Mouse (Mus musculus): ENCODE data around the gene Rnf115. TPM values are rescaled to one million over a fixed set of nuclear protein-coding genes. Genes with fewer than 3 reads are reported as not detected.
"Not testable (repeated sequence)": the region's sequence is repeated elsewhere in the genome, so short reads cannot be mapped to it uniquely, and the experiment has no call there.

Gene Rnf115
- polyA plus RNA-seq, 2 experiments from 2014 or later = 62.2 to 68.7 TPM

DNA sequence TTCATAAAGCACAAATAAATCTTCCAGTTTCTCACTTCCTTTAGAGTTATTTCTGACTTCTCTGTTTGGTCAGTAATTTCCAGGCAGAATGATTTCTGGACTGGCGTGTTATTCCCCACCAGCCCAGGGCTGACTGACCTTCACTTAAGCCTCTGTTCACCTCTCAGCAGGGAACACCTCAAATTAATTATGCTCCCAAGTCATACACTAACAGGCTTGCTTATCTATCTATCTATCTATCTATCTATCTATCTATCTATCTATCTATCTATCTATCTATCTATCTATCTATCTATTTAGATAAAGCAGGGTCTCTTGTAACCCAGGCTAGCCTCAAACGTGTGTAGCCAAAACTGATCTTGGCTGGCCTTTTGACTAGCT is 18.8 kb upstream of the Rnf115 start:
- no peak for ATAC-seq

DNA sequence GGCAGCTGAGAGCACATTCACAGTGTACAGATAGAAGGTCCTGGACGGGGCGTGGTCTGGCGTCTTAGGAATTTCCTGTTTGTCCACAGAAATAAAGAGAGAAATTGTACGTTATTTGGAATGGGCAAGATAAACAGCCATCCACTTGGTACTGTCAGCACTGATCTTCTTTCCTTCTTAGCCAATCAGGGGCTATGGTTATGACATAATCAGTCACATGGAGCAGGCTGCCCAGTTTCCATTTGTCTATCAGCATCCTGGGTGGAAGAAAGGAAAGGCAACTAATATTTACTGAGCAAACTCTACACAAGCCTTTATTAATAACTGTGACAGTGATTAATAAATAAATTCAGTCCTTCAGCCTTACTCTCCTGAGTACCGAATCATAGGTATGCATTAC is 13.2 kb upstream of the Rnf115 start:
- ATAC-seq = no peak

DNA sequence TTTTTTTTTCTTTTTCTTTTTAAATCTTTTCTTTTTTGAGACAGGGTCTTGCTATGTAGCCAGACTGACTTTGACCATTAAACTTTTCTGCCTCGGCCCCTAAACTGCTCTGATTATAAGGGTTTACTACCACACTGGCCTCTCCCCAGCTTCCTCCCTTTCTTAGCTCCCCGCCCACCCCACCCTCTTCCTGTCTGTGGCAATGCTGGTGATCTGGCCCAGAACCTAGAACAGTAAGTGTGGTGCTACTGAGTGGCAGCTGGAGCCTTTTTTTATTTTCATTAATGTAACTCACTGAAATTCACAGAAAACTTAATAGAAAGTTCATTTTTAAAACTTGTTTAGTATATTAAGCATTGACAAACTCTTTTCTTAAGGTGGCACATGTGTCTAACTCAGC is 11.6 kb upstream of the Rnf115 start:
- peak; percentile 52 for ATAC-seq

DNA sequence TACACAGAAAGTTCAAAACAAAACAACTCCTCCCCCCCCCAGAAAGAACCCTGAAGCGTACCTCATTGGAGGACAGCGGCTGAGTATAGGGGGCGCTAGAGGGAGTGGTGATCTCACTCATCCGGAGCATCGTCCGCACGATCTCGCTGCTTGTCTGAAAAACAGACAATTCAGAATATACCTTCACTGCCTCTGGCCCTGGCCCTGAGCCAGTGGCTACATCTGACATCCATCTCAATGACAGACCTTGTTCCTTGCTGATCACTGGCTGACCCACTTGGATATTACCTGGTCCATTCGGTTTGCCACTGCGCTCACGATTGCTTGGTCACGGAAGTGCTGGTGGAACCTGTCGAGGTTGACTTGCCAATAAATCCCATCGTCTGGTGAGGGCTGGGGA is 8.3 kb upstream of the Rnf115 start:
- no peak for ATAC-seq

DNA sequence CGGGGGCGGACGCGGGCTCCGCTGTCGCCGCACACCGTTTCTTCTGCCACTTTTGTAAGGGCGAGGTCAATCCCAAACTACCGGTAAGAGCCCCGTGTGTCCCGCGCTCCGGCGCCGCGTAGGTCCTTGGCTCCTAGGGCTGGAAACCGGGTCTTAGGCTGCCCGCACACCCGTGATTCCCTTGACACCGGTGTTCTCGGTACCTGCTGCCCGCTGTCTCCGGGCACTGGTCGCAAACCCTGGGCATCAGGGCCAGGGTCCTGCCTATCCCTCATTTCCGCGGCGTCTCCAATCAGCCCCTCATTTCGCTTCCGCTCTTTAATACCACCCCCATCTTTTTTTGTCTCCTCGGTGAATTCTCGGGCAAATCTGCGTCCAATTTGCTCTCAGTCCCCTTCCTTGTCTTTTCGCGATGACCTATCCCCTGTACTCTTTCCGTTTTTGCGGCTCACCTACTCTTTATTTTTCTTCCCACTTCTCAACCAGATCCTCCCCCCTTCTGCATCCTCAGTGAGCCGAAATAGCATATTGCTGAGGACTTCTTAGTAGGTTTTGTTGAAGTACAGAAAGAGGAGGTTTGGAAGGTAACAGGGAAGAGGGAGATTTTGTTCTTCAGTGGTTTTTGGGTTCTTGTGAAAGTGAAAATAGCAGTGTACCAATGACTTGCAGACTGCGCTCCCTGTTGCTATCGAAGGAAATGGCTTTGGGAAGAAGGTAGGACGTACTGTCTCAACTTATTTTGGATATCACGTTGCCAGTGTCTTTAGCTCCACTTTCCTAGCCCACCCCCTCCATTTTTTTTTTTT is 567 bp downstream of the Rnf115 start:
- peak; percentile 41 for ATAC-seq

DNA sequence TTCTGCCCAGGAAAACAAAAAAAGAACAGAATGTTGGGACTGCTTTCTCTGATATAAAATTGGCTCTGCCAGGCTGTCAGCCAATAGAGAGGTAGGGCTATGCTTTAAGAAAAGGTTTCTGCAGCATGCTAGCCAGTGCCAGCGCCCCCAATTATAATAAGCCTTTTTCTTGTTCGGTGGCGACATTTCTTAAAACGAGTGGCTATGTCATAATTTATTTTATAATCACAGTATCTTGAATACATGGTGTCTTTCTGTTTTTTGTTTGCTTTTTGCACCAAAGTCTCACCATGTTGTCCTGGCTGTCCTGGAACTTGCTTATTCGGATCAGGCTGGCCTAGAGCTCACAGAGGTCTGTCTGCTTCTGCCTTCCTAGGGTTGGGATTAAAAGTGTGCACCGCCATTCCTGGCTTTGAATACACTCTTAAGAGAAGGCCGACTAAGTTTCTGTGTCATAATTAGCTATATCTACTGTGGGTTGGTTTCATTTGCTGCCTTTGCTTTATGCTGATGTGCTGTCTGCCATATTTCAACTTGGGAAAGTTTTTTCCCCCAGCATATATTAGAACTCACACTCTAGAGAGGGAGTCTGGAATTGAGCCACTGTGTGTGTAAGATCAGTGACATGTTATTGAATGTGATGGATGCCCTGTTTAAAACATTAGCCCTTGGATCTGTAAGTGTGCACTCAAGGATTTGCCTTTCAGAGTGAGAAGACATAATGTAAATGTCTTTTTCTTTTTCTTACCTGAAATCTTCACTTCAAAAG is 1.4 kb downstream of the Rnf115 start:
- no peak for ATAC-seq

DNA sequence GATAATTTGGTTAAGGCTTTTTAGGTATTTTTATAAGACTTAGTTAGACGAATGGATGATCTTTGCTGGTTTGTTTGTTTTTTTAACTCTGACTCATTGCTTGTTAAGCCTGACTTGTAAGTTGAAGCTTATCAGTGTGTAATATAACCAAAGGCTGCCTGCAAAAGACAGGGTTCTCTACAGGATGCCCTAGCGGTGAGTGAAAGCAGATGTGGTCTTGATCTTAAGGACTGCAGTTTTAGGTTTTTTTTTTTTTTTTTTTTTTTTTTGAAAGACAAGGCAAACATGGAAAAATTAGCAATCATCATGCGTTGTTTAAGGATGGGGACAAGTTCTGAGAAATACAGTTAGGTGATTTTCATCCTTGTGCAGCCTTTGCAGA is 1.9 kb downstream of the Rnf115 start:
- no peak for ATAC-seq

DNA sequence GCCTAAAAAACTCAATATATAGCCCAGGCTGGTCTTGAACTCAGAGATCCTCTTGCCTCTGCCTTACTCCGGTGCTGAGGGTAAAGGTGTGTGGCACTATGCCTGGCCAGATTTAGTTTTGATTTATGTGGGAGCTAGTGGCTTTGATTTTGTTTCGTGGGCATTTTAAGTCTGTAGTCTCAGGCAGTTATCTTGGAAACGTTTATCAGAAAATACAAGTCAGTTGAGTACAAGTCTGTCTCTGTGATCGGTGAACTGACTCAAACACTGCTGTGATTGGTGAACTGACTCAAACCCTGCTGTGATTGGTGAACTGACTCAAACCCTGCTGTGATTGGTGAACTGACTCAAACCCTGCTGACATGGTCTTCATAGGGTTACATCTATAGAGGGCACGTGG is 3.3 kb downstream of the Rnf115 start:
- no peak for ATAC-seq

DNA sequence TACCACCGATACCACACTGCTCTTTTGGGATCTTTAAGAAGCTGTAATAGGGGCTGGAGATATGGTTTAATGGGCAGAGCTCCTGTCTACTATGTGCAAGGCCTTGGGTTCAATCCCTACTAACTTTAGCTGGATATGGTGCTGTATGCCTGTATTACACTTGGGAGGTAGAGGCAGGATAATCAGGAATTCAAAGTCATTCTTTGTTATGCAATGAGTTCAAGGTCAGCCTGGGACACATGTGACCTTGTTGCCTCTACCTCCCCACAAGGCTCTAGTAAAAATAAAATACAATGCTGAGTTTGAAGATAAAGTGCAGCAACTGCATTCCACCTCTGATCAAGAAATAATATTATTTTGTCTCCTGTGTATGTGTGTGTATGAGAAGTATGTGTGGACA is 6.5 kb downstream of the Rnf115 start:
- ATAC-seq = no peak

DNA sequence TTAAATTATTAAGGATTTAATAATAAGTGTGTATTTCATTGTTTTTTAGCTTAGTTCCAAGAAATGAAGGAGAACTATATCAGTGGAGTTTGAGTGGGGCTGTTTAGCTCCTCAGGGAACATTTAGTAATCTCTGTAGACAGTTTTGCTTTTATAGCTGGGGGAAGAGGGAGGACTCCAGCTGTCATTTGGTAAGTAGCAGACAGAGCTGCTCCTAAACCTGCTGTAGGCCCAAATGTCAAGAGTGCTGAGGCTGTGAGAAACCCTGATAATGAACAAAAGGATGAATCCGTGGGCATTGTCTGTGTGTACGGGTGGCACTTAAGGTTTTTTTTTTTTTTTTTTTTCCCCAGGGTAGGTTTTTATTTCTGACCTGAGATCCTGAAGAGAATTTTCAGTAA is 7.7 kb downstream of the Rnf115 start:
- no peak for ATAC-seq

DNA sequence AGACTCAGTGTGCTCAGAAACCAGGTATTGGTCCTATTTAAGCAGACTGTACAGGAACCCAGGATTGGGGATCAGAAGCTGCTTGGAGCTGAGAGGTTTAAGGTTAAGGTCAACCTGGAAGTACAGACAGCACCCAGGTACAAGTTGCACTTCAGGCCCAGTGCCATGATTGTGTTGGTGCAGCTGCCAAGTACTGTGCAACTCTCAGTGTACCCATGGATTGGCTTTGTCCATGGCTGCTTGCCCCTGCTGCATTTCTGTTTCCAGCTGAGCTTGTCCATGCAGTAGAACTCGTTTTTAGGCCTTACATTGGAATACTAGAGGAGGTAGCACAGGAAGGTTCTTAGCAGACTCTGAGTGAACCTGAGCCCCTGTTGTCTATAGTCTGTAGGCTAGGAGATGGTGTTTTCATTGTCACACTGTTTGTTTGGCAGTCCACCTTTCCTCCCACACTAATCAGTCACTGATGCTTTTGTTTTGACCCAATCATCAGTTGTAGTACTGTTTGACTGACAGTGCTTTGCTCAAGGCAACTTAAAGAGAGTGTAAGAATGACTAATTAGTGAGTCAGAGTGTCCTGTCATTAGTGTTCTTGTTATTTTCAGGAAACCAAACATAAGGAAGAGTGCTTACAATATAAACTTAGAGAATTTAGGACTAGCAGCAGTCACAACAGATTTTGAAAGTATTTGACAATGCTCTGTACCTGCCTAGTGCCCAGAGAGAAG is 9.7 kb downstream of the Rnf115 start:
- ATAC-seq = no peak

DNA sequence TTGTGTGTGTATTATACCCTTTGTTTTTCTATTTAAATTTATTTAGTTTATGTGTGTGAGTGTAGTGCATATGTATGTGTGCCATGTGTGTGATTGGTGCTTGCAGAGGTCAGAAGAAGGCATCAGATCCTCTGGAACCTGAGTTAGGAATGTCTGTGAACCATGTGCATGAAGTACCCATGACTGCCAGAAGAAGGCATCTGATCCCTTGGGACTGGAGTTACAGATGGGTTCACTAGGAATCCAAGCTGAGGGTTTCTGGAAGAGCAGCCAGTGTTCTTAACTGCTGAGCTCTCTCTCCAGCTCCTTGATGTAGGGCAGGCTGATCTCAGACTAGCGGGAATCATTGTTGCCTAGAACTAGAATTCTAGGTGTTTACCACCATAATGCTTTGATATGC is 10.5 kb downstream of the Rnf115 start:
- no peak for ATAC-seq

DNA sequence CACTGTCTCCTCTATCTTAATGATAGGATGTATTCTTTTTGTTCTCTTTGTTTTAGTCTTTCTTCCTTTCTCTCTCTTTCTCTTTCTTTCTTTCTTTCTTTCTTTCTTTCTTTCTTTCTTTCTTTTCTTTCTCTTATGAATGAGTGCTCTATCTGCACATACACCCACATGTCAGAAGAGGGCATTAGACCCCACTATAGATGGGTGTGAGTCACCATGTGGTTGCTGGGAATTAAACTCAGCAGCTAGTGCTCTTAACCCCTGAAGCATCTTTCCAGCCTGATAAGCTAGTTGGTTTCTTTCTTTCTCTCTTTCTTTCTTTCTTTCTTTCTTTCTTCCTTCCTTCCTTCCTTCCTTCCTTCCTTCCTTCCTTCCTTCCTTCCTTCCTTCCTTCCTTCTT is 12.8 kb downstream of the Rnf115 start:
- not testable (repeated sequence) for ATAC-seq

DNA sequence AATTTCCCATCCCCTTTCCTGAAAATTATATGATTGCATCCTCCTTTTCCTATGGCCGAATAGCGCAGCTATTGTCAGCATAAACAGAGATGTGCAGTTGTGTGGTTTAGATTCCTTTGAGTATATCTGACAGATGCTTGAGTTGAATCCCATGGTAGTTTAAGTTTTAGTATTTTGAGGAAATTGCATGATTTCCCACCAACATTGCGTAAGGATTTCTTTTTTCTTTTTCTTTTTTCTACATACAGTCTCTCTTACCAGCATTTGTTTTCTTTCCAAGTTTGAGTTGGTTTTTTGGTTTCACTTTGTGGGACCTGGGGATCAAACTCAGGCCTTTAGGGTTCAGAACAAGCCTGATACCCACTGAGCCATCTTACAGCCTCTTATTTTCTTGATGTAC is 16.9 kb downstream of the Rnf115 start:
- no peak for ATAC-seq

DNA sequence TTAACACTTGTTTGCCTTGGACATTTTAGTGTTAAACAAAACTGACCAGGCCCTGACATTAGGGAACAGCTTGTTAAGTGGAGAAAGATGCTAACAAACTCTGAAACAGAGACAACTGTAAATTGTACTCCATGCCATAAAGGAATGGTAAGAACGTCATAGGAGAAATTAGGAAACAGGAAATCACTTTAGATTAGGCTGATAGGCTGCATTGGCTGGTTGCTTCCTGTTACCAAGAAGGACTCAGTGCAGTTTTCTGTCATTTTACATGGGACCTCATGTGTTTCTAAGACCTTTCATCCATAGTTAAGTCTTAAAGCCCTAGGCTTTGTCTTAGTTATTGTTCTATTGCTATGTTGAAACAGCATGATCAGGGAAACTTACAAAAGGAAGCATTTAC is 19.4 kb downstream of the Rnf115 start:
- ATAC-seq = peak; percentile 63

DNA sequence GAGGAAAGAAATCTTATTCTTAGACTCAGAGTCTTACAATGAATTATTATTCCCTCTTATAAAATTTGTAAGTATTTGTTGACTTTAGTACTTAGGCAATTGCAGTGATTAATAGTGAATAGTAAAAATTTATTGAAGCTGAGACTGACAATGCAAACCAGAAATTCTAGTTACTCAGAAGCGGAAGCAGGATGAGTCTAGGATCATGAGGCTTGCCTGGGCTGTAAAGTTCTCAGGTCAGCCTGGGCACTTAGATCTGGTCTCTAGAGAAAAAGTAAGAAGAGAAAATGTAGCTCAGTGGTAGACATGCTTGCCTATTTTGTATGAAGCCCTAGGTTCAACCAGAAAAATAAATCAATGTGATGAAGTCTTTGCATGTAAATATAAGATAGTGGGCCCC is 28.5 kb downstream of the Rnf115 start:
- ATAC-seq = no peak

DNA sequence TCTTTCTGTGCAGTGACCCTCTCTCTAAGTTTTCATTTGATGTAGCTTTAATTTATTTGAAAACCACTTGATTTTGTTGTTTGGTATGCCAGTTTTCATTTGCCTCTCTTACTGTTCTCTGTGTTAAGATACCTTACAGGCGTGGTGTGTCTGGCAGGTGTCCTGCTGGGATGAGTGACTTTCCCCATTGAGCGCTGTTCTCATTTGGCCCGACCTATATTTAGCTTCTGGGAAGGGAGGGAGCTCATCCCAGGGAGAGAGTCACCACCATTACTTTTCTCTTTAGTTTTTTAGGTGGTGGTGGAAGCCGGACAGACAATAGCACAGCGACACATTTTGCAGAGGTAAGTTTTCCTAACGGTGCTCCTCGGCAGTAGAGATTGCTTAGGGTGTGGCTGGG is 30.2 kb downstream of the Rnf115 start:
- no peak for ATAC-seq

DNA sequence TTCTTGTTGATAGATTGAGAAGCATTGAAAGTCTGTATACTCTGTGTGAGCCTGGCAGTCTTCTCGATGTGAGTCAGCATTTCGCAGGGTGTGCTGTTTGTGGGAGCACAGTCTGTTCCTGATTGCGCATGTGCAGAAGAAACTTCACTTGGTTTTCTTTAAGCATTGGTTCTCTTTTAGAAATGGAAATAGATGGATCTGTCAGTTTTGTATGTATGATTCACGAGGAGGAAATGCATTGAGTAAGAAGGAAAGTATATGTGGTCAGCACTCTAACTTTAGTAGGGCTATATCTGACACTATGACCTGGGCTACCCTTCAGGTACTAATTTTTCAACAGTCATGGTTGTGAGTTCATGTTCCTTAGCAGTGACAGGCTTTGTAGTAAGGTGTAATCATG is 32.2 kb downstream of the Rnf115 start:
- ATAC-seq = no peak

DNA sequence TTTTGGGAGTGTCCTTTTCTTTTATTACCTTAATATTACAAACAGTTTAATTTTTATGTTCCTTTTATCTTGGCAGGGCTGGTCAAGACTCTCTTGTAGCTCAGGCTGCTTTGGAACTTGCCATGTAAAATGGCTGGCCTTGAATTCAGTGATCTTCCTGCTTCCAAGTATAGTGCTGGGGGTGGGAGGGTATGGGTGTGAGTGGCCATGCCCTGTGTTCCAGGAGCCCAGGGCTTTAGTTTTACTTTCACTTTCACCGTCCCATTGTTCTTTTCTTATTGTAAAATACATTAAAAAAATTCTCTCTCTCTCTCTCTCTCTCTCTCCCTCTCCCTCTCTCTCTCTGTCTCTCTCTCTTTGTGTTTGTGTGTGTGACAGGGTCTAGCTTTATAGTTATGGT is 37.1 kb downstream of the Rnf115 start:
- ATAC-seq = peak; percentile 76

DNA sequence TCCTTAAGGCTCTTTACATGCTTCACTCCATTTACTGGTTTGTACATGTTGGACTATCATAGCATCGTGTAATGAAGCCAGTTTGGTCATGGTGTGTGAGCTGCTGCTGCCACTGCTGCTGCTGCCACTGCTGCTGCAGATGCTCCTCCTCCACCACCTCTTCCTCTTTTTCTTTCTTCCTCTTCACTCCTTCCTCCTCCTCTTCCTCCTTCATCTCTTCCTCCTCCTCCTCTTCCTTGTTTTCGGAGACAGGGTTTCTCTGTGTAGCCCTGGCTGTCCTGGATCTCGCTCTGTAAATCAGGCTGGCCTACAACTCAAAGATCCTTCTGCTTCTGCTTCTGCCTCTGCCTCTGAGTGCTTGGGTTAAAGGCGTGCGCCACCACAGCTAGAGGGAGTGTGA is 42.5 kb downstream of the Rnf115 start:
- ATAC-seq = no peak

DNA sequence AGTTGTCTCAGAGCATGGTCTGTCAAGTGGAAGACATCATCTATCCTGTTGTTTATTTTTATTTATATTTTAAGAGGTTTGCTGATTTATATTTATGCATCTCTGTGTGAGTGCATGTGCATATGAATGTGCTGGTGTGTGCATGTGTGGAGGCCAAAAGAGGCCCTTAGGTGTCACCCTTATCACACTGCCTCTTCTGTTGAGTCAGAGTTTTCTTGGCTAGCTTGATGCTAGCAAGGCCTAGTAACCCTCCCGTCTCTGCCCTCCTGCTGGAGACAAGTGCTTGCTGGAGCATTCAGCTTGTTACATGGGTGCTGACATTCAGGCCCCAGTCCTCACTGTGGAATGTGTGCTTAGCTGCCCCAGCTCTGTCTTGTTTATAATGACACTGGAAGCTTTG is 45.5 kb downstream of the Rnf115 start:
- ATAC-seq = no peak

DNA sequence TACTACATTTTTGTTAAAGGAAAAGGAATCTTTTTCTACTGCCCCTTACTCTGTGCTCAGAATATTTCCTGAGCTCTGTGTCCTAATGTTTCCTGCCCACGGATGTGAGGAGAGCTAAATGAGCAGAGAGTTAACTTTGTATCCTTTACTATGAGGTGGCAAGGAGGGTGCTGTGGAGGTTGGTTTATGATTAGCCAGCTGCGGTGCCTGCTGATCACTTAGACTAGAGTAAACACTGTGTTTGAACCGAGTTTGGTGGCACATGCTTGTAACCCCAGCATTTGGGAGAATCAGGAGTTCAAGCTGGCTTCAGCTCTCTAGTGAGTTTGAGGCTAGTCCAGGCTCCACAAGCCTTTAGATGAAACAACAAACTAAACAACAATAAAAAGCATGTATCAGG is 49.7 kb downstream of the Rnf115 start:
- no peak for ATAC-seq

DNA sequence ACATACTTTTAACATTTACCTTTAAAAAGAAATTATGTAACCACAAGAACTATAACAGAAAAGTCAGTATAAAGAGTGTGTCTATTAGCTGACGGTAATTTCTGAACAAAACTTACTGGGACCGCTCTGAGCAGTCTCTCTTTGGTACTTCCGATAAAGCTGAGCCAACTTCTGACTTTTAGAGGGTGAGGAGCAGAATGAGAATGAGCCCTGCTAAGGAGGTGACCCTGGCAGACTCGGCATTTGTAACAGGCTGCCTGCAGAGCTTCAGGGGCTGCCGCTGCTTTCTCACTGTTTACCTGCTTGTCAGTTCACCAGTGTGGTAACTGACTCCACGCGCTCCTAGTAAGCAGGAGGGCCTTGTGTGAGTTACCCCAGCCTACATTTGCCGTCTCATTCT is 54.8 kb downstream of the Rnf115 start:
- ATAC-seq = no peak

DNA sequence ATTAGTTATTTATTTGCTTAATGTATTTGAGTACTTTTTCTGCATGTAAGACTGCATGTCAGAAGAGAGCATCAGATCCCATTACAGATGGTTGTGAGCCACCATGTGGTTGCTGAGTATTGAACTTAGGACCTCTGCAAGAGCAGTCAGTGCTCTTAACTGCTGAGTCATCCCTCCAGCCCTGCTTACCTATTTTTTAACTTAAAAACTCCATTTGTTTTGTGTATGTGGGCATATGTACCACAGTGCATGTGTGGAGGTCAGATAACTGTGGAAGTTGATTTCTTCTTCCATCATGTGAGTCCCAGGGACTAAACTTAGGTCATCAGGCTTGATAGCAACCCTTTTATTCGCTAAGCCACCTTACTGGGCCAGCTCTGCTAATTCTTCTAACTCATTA is 60.3 kb downstream of the Rnf115 start:
- no peak for ATAC-seq

All from activated CD4-positive, CD25-positive, alpha-beta regulatory T cell, adult 4 months (primary cell).